Mouse (Mus musculus) c-Kit-positive CD71-negative TER-119-negative erythroid progenitor cells, embryonic 14.5 days (primary cell): ENCODE measurements around the gene Mipol1.

ENCODE experiments used
- DNase-seq: peaks from one replicate; pipeline ENCODE4 v3.0.0-alpha.2; 2013; ENCODE audit warnings: low read depth

The Mipol1 gene

DNA sequence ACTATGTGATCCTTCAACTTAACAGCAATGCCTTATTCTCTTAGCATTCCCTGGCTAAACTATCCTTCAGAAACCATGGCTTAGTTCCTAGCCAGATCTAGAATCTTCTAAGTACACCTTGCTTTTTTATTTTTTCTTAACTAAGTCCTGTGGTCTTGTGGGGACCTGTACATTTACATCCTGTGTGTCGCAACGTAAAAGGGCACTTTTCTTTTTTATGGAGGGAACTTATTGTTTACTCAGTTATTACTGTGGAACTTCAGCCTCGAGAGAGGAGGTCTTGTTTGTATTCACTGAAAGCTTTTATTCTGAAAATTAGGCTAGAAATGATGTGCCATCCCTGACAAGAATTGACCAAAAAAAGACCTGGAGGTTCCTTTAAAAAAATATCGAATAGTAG, 298.1 kb downstream of the Mipol1 start:
- no peak for DNase-seq

DNA sequence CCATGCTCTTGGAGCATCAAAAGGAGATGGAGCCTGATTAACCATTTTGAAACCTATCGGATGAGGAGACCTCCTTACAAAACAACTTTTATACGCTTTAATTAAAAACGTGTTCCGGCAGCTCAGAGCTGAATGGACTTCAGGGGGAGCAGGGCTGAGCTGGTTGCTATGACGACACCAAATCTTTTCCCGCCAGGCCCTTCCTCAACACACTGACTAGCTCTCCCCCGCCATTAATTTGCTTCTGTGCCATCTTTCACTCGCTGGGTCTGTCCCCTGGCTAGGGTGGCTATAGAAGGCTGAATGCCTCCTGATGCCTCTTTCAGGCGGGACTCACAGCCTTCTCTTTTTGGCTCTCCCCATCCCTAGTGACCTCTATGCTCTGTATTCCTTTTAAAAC, 300.2 kb downstream of the Mipol1 start:
- DNase-seq: no peak

DNA sequence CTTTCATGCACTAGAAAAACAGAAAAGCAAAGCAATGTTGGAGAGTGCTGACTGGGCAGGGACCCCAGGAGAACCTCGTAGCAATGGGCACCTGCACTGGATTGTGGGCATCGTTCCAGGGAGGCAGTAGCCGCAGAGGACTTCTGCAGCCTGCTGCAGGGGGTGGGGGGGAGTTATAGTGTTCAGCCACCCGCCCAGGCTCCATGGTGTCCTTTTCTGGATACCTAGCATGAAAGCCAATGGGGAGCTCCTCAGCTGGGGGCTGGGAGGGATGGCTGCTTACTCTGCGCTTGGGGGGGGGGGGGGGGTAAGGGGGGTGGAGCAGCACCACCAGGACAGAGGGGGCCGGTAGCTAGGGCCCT, 304.3 kb downstream of the Mipol1 start:
- DNase-seq: no peak

DNA sequence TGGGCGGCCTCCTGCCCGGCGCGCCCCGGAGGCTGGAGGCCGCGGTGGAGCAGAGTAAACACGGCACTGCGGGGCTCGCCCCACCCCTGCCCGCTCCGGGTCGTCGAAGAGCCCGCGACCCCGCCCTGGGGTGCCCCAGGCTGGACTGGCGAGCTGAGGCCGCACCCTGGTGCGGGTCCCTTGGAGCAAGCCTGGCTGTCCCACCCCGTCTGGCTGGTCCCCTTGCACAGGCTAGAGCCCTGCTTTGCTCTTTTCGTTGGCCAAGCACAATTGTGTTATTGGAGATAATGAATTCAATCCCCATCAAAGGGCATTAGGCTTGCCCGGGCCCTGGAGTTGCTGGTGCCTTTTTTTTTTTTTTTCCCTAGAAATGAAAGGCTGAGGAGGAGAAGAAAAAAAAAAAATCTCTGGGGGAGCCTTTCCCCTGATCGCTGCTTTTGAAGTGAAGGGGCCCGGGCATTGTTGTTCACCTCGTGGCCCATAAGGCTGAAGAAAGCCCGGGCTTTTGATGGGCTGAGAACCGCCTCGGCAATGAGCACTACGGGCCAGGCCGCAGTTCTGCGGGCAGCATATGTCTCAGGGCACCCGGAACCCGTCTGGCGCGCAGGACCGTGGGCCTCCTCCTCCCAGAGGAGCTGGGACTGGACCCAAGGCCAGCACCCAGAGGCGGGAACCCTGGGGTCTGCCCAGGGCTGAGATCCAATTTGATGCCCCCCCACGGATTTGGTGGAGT, 304.8 kb downstream of the Mipol1 start:
- DNase-seq: no peak

DNA sequence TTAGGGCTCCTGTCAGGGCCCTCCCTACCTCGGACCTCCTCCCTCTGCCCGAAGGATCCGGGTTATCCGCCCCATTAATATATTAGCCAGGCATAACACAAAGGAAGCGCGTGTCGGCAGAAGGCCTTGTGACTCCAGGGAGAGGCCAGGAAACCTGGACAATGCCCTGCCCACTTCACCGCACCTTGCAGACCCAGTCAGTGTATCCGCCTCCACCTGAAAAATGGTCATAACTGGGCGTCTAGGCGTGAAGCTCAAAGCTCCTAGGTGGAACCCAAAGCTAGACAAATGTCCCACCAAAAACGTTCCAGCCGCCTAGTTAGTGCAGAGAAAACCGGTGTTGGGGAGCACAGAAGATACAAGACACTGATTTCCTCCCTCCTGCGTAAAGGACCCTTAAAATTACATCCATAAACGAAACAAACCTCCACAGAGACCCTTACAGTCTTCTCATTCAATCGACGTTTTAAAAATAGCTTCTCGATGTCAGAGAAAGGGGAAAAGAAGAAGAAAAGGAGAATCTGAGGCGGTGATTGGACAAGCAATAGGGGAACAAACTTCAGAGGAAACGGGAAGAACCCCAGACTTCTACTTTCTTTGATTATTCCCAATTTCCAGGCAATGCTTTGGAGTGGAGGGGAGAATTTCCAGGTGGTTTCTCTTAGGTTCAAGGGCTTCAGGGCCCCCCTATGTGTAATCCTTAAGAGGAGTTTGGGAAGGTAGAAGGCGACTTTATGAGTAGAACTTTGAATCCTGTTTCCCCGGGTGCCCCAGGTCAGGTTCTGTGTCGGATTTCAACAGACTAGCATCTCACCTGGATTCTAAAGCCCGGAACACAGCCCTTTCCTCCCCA, 306.1 kb downstream of the Mipol1 start:
- DNase-seq: no peak

DNA sequence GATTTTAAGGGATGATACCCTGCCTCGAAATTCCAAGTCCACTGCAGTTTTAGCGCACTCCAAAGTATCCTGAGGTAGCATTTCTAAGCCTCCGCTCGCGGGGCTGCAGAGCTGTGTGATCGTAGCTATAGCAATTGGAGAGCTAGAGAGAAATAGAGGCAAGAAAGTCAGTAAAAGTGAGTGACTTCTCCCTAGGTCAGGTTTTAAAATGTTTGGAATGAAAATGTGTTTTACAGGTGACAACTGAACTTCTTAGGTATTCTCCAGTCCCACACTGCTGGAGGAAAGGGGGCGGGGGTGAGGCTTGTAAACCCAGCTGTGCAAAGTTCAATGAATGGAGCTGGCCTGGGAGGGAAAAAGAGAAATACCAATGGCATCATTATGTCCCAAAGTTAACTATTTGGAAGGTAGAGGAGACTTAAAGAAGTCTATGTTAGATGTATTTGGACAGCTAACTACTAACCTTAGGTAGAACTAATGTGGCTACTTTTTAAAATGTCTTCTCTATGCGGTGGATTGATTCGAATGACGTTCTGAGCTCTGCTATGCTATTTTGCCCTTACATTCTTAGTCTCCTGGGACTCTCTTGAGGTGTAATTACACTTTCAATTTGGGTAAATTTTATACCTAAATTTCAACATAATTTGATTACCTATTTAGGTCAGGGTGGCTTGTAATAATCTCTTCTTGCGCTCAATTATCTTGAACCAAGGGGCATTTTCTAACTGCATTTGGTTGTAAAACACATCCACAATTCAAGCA, 306.9 kb downstream of the Mipol1 start:
- DNase-seq: no peak

DNA sequence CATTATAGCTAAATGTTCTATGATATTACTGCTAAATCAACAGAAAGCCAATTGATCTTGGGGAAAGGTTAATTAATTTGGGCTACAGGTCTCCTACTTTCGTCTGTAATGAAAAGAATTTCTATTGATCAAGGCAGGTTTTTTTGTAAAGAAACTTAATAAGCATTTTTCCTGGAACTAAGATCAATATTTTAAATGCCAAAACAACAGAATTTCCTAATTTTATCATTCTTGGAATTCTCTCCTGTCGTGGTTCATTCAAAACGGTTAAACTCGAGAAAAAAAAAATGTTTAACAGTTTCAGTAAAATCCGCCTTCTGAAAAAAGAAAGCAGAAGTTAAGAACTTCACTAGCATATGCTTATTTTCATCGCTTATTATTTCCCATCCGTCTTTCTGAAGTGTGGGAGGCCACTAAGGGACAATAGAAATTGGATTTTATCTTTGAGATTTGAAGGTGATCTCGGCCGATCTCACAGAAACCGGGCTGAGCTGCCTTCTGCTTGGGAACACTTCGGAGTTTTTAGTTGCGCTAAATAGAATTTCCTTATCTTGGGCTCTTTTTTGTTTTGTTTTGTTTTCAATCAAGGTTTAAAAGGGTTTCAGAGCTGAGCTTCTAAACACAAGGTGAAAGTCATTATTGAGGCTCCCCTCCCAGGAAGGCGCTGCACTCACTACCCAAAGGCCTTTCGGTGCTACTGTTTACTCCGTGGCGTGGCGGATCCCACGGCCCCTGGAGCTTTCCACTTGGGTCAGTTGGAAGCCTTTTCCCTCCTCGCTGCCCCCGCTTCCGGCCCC, 307.8 kb downstream of the Mipol1 start:
- DNase-seq: no peak

DNA sequence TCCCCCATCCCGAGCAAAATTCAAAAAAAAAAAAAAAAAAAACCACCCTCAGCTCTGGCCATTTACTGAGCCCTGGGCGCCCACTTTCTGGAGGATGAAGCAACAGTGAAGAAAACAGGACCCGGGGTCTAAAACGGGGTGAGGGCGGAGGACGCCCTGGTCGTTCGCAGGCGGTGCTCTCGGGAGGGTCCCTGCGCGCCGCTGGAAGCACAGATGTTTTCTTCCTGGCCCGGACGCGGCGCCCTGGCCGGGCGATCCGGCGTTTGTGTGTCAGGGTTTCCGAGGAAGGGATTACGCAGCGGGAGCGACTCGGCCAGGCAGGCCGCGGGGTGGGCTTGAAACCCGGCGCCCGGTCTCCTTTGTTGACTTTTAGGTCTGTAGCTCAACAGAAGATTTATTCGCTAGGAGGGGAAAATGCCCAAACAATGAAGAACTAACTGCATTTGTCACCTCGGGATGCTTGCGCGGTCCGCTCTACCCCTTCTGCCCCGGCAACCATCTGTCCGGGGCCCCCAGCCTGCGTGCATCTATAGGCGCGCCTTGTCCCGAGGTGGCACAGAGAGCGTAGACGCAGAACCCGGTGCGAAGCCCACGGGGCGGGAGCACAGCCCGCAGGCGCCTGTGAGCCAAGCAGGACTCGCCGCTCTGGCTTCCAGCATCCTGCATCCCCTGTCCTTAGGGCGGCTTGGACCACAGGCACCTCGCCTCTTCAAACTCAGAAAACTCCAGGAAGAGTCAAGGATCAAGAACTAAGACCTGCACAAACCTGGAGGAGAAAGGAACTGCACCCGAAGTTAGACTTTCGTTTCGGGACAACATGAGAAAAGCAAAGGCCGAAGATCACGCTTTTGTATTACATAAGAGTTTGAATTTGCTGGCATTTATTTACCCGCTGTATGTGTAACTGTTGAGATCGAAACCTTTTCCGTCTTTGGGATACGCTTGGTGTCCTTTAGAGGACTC, 308.6 kb downstream of the Mipol1 start:
- DNase-seq: no peak

DNA sequence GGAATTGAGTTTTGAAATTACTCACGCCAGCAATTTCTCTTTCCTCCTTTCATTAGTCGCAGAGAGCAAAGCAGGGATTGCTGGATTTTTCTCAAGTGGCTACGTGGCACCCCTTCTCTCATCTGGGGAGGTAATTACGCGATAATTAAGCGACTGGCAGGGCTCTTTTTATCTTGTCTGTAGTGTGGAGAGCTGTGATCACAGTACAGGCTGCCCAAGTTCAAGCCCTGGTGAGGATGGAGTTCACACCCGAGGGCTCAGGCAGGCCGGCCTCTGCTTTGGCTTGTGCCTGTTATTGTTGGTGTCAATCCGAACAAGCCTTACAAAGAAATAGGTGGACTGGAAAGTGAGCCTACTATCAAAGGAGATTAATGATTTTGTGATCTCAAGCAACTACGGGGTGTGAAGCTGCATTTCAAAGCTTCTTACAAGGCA, 309.3 kb downstream of the Mipol1 start:
- no peak for DNase-seq

DNA sequence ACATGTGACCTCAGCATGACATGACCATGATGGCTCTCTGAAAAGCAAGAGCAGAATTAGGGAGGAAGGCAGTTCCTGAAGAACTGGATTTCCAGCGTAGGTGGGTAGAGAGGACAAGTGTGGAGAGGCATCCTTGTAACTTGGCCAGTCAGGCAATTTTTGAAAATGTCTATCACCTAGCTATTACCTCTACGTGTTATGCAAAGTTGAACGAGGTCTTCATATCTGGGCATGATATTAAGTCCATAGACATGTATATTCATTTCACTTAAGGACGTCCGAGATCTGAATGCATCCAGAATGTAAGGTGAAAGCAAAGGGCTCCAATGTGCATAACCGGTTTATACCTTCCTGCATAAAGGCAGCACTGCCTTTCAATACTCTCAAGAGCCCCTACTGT, 310.9 kb downstream of the Mipol1 start:
- DNase-seq: no peak

DNA sequence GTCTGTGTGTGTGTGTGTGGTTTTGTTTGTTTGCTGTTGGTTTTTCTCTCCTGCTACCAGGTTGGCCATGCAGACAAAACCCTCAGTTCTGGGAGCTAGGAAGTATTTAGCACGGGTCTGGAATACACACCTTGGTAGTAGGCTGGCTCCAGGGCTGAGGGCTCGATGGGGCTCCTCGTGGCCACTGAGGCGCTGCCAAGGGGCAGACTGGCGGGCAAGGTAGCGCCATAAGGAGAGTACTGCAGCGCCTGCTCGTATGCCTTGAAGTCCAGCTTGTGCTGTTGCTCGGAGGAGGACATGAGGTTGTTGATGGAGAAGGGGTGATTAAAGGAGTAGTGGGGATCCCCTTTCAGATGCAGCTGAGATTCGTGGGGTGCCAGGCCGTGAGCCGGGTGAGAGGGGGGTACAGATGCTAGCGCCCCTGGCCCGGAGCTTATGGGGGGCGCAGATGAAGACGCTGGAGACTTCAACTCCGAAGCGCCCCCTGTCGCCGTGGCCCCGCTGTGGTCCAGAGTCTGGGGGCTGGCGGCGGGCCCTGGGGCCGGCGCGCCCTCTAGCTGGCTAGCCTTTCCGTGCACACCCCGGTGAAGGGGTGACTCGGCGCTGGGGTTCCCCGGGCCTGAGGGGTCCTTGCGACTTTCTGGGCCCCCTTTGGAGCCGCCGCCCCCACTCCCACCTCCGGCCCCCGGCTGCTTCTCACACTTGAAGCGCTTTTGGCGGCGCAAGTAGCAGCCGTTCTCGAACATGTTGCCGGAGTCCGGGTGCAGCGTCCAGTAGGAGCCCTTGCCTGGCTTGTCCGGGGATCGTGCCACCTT, 311.9 kb downstream of the Mipol1 start:
- no peak for DNase-seq

DNA sequence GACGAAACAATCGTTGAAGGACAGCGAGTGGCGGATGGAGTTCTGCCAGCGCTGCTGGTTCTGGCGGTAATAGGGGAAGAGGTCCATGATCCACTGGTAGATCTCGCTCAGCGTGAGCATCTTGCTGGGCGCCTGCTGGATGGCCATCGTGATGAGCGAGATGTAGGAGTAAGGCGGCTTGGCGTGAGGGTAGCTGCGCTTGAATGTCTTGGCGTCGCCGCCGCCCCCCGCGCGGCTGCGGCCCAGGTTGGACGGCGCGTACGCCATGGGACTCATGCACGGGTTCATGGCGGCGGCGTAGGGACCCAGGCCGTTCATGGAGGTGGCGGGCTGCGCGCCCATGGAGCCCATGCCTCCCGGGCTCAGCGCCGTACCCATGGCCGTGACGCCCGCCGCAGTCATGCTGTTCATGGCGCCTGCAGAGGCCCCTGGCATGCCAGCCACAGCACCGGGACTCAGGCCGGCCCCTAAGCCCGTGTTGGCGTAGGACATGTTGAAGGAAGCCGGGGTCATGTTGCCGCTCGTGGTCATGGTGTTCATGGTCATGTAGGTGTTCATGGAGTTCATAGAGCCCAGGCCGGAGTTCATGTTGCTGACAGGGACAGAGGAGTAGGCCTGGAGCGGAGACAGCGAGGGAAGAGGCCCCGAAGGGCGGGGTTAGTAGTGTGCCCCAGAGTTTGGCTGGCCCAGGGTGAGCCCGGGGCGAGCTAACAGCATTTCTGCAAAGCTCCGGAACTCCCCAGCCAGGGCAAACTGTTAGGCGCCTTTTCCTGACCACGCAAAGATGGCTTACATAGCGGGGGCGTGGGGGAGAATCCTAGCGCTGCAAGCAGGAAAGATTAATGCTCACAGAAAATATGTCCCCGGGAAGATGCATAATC, 312.8 kb downstream of the Mipol1 start:
- no peak for DNase-seq

DNA sequence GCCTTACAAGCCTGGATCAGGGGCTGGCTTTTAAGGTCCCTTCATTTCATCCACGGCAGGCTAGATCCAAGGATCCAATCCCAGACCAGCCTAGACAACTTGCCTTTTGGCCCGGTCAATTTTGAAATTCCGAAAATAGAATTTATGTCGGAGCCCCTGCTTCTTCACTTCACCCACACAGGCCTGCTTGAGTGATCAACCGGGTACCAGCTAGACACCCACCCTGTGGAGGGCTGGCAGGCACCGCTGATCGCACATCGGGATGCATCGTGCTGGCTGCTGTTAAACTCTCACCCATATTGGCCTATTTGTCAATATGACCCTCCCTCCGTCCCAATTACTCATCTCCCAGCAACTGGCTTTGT, 313.4 kb downstream of the Mipol1 start:
- DNase-seq: no peak

DNA sequence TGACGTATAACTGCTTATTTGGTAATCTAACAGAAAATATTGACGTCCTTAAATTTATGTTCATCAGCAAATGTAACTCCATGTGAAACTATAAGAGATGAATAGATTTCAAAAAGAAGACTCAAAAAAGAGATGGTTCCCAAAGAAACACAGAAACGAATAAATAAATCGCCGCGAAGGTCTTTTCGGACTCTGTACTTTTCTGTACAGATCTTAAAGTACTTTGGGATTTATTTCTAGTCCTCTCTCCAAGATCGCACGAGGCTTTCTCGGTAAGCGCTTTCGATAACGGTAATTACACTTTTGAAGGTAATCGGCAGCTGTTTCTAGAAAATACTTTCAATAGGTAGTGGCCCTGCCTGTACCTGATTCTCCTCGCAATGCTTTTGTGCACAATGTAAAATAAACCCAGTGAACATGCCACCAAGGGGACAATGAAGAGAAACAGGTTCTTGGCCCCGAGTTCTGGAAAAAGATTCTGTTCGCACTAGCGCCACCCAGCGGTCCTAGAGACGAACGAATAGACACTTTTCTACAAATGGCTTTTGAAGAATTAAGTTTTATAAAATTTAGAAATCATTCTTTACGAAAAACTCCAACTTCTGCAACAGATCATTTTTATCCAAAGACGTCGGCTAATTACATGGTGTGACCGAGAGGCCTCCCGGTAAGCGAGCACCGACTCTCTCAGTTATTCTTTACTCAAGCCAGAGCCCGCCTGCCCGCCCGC, 314.6 kb downstream of the Mipol1 start:
- DNase-seq: peak; percentile 75

DNA sequence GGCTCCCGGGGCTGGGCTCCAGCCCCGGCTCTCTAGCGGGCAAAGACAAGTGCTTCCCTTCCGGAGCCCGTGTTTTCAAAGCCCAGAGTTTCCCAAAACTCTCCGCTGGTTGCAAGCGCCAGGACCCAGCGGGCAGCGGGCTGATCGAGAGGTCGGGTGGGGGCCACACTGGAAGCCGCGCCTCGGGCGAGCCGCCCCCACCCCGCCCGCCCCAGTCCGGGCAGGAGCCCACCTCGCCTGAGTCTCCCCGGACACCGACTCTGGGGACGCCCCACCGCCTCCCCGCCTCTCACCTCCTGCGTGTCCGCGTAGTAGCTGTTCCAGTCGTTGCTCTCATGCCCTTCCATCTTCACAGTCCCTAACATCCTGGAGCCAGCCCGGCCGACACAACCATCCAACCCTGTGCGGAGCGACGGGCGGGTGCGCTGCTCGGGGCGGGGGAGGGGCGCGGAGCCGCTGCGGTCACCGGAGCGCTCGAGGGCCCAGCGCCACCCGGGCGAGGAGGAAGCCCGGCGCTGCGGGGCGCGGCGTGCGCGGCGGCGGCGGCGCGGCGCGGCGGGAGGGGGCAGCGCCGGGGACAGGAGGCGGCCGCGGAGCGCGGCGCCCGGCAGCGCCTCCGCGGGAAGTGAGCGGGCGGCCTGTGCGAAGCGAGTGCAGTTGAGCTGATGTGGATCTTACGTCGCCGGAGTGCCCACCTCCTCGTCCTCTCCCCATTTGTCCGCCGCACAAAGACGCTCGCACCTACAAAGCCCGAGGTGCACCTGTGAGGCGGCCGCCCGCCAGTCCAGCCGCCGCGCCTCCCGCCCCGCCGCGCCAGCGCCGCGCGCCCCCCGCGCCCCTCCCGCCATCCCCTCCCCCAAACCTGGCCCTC, 315.4 kb downstream of the Mipol1 start:
- no peak for DNase-seq
